Mouse (Mus musculus): ENCODE measurements at regions not wholly inside any gene's neighbourhood (a gene's known extent, or its start where the extent isn't known, plus 50 kb on each side); places are given as distances from the start of the nearest gene placed in this dataset.
"Not testable (repeated sequence)": the region's sequence is repeated elsewhere in the genome, so short reads cannot be mapped to it uniquely, and the experiment has no call there.

DNA sequence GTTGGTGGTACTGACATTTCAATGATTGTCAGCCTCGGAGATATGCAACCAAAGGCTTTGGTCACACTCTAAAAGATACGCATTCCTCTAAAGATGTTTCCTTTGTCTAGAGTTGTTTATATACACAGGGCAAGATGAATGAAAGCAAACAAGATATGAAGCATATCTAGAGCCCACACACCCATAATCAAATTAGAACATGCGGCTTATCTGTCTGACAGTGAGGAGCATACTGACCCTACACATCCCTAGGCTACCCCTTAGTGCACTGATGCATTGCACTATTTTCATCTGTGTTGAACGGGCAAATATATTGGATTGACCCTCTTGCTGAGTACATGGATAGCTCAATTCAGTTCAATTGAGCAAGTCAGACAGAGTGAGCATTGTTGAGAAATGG, 105.6 kb upstream of the Nabp1 start:
- DNase-seq, result no peak
- no peak overlapping the region for H3K27ac ChIP-seq
- no peak for TF ChIP-seq CTCF (IDR thresholded peaks at IDR 0.05)
- no peak overlapping the region for H3K4me3 ChIP-seq
- intact Hi-C loops (cut with DNase I), result no loop called here

DNA sequence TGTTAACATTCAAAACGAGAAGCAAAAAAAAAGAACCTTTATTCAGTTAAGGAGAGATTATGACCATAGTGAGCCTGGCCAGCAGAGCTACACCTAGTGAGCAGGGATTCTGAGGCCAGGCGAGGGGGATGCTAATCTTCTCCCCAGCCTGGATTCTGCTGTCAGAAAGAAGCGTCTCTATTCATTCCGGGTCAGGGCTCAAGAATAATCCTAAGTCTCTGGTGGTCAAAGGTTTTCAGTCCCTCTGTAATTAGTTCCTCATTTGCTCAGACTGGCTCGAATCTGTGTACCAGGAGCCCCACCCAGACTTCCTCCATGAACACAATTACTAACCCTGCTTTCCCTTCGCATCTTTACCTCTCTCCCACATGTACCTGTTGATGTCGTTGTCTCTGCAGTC, 101.8 kb upstream of the Nabp1 start:
- intact Hi-C loops (cut with DNase I), result no loop called here
- Histone ChIP-seq H3K27ac (no peak overlapping the region), H3K4me3 (no peak overlapping the region)
- TF ChIP-seq CTCF (IDR thresholded peaks at IDR 0.05), result no peak
- DNase-seq, result no peak

DNA sequence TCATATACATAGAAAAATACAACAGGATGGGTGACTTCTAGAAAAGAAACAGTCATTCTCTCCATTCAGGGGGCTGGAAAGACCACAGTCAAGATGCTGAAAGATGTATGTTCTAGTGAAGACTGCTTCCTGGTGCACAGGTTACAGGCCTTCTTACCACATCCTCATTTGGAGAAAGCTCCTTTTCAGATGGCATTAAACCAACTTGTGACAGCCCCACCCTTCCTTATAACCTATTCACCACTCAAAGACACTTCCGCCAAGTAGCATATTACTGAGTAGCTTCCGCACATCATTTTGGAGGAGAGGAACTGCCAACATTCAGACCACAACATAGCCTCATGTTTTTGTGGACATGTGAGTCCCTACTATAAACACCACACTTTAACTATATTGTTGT, 99.5 kb upstream of the Nabp1 start:
- no peak for TF ChIP-seq CTCF (IDR thresholded peaks at IDR 0.05)
- Histone ChIP-seq H3K27ac (no peak overlapping the region), H3K4me3 (no peak overlapping the region)
- no peak for DNase-seq
- intact Hi-C loops (cut with DNase I), result no loop called here

DNA sequence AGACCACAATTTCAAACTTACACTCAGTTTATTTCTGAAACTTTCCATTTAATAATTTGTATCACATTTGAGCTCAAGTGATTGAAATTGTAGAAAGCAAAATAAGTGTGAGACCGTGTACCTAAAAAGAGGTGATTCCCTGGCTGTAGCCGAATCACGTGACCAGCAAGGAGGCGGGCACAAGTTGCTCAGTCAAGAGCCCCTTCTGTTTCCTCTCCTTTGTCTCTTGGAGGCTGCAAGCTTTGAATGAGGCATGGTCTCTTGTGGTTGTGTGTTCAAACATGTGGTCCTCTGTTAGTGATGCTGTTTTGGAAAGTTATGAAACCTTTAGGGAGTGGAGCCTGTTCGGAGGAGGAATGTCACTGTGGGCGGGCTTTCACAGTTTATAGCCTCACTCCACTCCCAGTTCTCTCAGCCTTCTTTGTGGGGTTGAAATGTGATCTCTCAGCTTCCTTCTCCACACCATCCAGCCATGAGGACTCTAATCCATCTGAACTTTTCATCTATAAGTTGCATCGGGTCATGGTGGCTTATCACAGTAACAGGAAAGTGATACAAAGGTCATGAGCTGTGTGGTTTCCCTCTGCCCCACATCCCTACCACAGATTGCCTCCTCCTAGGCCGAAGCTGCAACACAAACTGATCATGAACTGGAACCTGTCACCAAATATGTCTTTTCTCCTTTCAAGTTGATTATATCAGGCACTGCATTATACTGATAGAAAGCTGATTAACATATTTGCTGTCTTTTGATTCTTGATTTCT, 94.3 kb upstream of the Nabp1 start:
- no peak for DNase-seq
- H3K4me3 ChIP-seq, result no peak overlapping the region
- no peak for TF ChIP-seq CTCF (IDR thresholded peaks at IDR 0.05)
- intact Hi-C loops (cut with DNase I), result no loop called here
- no peak overlapping the region for H3K27ac ChIP-seq

DNA sequence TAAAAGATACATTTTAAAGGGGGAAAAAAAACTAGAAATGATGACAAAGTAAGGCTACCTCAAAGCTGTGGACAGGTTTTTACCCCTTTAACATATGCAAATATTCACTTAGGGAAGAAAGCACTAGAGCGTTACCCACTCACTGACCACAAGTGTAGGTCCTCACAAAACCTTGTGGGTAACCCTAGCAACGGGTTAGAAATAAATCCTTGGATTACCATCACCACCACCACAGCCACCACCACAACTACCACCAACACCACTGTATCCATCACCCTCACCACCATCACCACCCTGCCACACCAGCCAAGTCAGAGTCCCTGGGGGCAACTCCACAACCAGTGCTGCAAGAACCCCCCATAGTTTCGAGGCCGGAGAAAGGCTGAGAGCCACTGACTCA, 91.4 kb upstream of the Nabp1 start:
- no peak for TF ChIP-seq CTCF (IDR thresholded peaks at IDR 0.05)
- H3K4me3 ChIP-seq, result no peak overlapping the region
- no peak overlapping the region for H3K27ac ChIP-seq
- no peak for DNase-seq
- intact Hi-C loops (cut with DNase I), result loop anchor here (2.0 kb wide), 1 partner anchor 27 kb away; no protein-coding TSS in a partner anchor

DNA sequence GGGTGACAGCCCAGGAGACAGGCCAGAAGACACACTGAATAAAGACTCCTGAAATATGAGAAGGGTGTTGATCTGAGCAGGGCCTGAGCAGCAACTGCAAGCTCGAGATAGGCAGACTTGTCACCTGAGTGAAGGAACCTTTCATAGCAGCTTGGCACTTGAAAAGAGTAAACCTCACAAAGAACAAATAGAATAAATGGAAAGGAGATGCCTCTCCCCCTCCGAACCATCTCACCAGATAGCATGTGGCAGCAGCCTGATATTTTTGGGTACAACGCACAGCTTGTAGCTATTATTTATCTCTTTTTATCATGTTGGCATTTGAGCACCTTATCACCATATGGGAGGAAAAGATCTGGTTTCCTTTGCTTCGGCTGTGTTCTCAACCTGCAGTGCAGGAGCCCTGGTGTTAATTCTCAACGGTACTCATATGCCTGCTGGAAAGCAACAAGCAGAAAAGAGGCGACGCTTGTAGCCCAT, 88.0 kb upstream of the Nabp1 start:
- DNase-seq, result peak; percentile 23
- intact Hi-C loops (cut with DNase I), result no loop called here
- 0 out of 2 replicates have a peak overlapping the region, but pooled peaks have one; percentile 9 for H3K27ac ChIP-seq
- no peak for TF ChIP-seq CTCF (IDR thresholded peaks at IDR 0.05)
- H3K4me3 ChIP-seq, result no peak overlapping the region

DNA sequence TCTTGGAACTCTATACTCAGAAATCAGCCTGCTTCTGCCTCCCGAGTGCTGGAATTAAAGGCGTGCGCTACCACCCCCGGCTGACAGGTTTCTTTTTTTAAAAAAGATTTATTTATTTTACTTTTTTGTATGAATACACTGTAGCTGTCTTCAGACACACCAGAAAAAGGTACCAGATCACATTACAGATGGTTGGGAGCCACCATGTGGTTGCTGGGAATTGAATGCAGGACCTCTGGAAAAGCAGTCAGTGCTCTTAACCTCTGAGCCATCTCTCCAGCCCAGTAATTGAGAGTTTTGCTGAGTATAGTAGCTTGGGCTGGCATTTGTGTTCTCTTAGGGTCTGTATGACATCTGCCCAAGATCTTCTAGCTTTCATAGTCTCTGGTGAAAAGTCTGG, 78.4 kb upstream of the Nabp1 start:
- H3K4me3 ChIP-seq; H3K27ac ChIP-seq; intact Hi-C loops (cut with DNase I); DNase-seq: not testable (repeated sequence)

DNA sequence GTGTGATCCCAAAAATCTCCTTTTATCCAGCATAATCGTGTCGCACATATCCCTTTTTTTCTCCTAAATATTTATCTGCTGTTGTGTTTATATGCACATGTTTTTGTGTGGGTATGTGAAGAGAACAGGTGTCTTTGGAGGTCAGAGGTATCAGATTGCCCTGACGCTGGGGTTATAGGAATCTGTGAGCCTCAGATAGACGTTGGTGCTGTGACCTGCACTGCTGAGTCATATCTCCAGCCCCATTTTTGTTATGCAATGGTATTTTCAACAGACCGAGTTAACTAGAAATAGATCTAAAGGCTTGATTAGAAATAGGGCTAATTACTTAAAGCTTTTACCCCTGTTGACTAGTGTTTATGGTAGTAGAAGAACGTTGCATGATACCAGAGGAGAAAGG, 75.5 kb upstream of the Nabp1 start:
- Histone ChIP-seq H3K4me3 (no peak overlapping the region), H3K27ac (peak overlapping the region; percentile 38; the same call in 1 of the 2 replicates)
- no peak for TF ChIP-seq CTCF (IDR thresholded peaks at IDR 0.05)
- intact Hi-C loops (cut with DNase I), result no loop called here
- no peak for DNase-seq

DNA sequence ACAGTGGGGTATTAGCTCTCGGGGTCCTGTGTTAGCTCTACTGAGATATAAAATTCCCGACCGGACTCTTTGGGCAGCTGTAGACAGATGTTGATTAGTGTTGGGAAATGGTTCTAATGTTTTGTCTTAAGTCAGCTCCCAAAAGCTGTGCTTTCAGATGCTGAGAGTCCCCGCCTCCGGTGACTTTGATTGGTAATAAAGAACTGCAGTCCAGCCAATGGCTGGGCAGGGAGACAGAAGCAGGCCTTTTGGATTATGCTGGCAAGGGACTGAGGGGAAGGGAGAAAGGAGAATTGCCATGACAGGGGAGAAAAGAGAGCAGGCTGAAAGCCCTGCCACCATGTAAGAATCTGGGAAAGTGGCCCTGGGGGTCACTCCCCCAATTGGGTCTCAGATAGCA, 73.4 kb upstream of the Nabp1 start:
- intact Hi-C loops (cut with DNase I), result no loop called here
- TF ChIP-seq CTCF (IDR thresholded peaks at IDR 0.05), result no peak
- no peak overlapping the region for H3K4me3 ChIP-seq
- no peak for DNase-seq
- no peak overlapping the region for H3K27ac ChIP-seq

DNA sequence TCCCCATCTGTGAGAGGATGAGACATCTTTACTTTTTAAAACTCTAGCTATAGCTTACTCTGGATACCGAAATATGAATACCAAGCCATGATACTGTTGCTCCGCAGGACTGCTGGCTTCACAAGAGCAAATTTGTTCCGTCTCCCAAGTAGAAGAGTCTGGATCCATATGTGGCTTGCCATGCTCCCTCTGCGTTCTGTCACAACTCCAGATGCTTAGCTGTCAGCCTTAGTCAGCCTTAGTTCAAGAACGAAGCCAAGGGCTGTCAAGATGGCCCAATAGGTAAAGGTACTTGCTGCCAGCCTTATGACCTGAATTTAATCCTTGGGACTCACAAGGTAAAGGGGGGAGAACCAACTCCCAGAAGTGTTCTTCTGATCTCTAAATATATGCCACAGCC, 64.6 kb upstream of the Nabp1 start:
- no peak overlapping the region for H3K27ac ChIP-seq
- no peak for TF ChIP-seq CTCF (IDR thresholded peaks at IDR 0.05)
- intact Hi-C loops (cut with DNase I), result no loop called here
- no peak for DNase-seq
- no peak overlapping the region for H3K4me3 ChIP-seq

DNA sequence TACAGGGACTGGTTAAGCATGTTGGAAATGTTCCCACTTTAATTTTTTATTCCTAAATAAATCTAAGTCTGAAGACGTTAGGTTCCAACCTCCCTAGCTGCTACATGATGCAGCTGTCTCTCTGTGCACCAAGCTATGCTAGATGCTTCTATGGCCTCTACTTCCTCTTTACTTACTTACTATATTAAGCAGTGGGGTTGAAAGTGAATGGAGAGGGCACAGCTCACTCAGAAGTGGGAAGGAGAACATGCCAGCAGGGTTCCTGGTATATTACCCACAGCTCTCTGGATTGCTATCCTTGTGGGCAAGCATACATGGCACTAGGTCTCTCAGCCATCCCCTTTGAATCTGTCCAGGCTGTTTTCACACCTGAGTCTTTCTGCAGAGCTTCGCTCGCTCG, 61.4 kb upstream of the Nabp1 start:
- intact Hi-C loops (cut with DNase I), result no loop called here
- no peak for TF ChIP-seq CTCF (IDR thresholded peaks at IDR 0.05)
- Histone ChIP-seq H3K4me3 (no peak overlapping the region), H3K27ac (no peak overlapping the region)
- no peak for DNase-seq

DNA sequence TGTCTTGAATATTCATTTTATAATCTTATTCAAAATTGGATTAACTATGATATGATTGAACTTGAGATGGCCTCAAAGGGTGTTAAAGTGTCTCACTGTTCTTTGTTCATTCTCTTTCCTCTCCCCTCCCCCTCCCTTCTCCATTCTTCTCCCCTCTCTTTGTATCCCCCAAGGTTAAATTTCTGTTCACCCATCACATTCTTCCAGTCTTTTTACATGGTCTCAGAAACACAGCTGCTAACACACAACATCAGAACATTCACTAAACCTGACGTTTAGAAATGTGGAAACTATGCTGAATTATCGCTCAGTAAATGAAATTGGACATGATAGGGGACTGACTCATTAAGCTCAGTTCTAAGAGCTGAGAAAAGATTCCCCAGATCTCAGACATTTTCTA, 60.6 kb upstream of the Nabp1 start:
- Histone ChIP-seq H3K27ac (no peak overlapping the region), H3K4me3 (no peak overlapping the region)
- no peak for DNase-seq
- no peak for TF ChIP-seq CTCF (IDR thresholded peaks at IDR 0.05)
- intact Hi-C loops (cut with DNase I), result no loop called here

DNA sequence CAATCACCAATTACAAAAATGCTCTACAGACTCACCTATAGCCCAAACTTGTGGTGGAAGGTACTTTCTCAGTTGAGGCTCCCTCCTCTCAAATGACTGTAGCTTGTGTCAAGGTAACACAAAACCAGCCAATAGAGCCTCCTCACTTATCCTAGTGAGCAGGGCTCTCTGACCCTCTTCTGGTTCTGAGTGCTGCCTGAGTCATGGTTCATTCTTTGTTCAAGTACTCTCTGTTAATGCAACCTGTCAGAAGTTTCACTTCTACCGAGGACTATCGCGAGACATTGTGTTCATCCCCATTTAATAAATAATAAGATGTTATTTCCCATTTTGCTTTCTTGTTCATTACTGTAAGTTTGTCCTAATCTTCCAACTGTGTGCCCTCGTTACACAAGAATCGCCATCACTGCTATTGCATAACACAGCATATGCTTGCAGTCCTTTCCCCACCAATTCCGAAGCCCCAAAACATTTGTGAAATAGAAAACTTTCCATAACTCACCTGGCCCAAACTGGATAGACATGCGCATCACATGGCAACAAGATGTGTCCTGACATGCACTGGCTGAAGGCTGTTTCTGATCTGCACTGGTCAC, 59.6 kb upstream of the Nabp1 start:
- intact Hi-C loops (cut with DNase I), result no loop called here
- no peak overlapping the region for H3K4me3 ChIP-seq
- DNase-seq, result no peak
- TF ChIP-seq CTCF (IDR thresholded peaks at IDR 0.05), result no peak
- H3K27ac ChIP-seq, result no peak overlapping the region

DNA sequence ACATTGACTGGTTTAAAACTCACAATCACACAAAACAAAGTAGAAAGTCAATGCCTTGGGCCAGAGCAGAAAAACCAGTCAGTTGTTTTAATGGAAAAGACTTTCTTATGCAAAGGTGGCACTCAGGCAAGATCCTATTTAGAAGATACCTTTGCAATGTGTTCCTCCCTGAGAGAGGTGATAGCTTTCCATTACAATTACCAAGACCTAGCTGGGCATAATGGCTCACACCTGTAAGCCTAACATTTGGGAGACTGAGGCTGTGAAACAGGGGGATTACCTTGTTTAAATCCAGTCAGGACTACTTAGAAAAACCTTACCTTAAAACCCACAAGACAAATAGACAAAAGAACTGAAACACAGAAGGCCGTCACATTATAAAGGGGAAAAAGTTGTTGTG, 57.9 kb upstream of the Nabp1 start:
- no peak overlapping the region for H3K27ac ChIP-seq
- DNase-seq, result no peak
- TF ChIP-seq CTCF (IDR thresholded peaks at IDR 0.05), result no peak
- intact Hi-C loops (cut with DNase I), result no loop called here
- H3K4me3 ChIP-seq, result no peak overlapping the region
